Mouse (Mus musculus) limb, embryonic 14.5 days (tissue): Measurements from ENCODE around the gene Tie1. TPM values are rescaled to one million over a fixed set of nuclear protein-coding genes. Genes with fewer than 3 reads are reported as not detected.
A peak's percentile ranks its signal among the peaks of the same experiment; 100 is the strongest.

Source experiments
- ATAC-seq: fragments of 200-750 bp; cut with Nextera tagmentation; 2 replicates; pipeline ENCODE4 v1.8.0; 2017; ENCODE audit warnings: low read depth, moderate number of reproducible peaks, moderate TSS enrichment; ENCODE audit not compliant: low FRiP score
- DNase-seq: peaks from one replicate; pipeline ENCODE4 v3.0.0-alpha.2; 2015; ENCODE audit warnings: low spot score
- H3K27ac ChIP-seq: fragments of 300-500 bp; sonication (generic); replicated peaks from 2 replicates; pipeline ENCODE4 v1.5.1; 2014; ENCODE audit warnings: low read depth, mild to moderate bottlenecking, low read length, moderate library complexity, mixed read lengths
- H3K27me3 ChIP-seq: fragments of 300-500 bp; sonication (generic); 2 replicates; pipeline ENCODE4 v1.6.1; 2014; ENCODE audit warnings: low read length, mixed read lengths; ENCODE audit not compliant: control insufficient read depth, insufficient read depth
- H3K36me3 ChIP-seq: fragments of 300-500 bp; sonication (generic); 2 replicates; pipeline ENCODE4 v1.6.1; 2014; ENCODE audit warnings: mild to moderate bottlenecking, low read length, moderate library complexity, mixed read lengths; ENCODE audit not compliant: control insufficient read depth, insufficient read depth
- H3K4me1 ChIP-seq: fragments of 300-500 bp; sonication (generic); 2 replicates; pipeline ENCODE4 v1.6.1; 2014; ENCODE audit warnings: antibody characterized with exemption, low read length, mixed read lengths; ENCODE audit not compliant: control insufficient read depth, insufficient read depth
- H3K4me2 ChIP-seq: fragments of 300-500 bp; sonication (generic); replicated peaks from 2 replicates; pipeline ENCODE4 v1.6.1; 2014; ENCODE audit warnings: low read depth, mild to moderate bottlenecking, low read length, moderate library complexity; ENCODE audit not compliant: severe bottlenecking
- H3K4me3 ChIP-seq: fragments of 300-500 bp; sonication (generic); replicated peaks from 2 replicates; pipeline ENCODE4 v1.5.1; 2014; ENCODE audit warnings: low read length
- H3K9ac ChIP-seq: fragments of 300-500 bp; sonication (generic); 2 replicates; pipeline ENCODE4 v1.6.1; 2014; ENCODE audit warnings: mild to moderate bottlenecking, low read depth, low read length, moderate library complexity; ENCODE audit not compliant: severe bottlenecking
- H3K9me3 ChIP-seq: fragments of 300-500 bp; sonication (generic); 2 replicates; pipeline ENCODE4 v1.6.1; 2016; ENCODE audit warnings: low read length; ENCODE audit not compliant: control insufficient read depth
- POLR2A ChIP-seq: fragments of 200-500 bp; IDR thresholded peaks from 2 replicates; pipeline ENCODE4 v1.8.0; 2012; ENCODE audit warnings: inconsistent platforms, mild to moderate bottlenecking, moderate library complexity, borderline replicate concordance; ENCODE audit not compliant: insufficient read depth, insufficient read length; ENCODE audit errors: extremely low read depth
- WGBS: fragments of 180-500 bp; shearing (Covaris S2); extraction: QIAGEN DNeasy Blood & Tissue Kit; methylation state at CpG from one replicate; pipeline ENCODE4 v1.1.7; 2014; 5-methylcytosine and 5-hydroxymethylcytosine counted together
- polyA plus RNA-seq, 2 experiments: library from polyadenylated mRNA; depleted of rRNA in 1 of 2; stranded (reverse) in 1 of 2; unstranded in 1 of 2; fragments of >200 nt; fragmentation: Nextera tagmentation in 1 of 2; extraction: Ambion mirVana in 1 of 2; gene quantifications; 2 replicates each; pipeline versions ENCODE4 v1.2.1 to v1.2.3; 2012 to 2014

The Tie1 gene
- polyA plus RNA-seq, 2 experiments: 17.7 to 27.1 TPM

DNA sequence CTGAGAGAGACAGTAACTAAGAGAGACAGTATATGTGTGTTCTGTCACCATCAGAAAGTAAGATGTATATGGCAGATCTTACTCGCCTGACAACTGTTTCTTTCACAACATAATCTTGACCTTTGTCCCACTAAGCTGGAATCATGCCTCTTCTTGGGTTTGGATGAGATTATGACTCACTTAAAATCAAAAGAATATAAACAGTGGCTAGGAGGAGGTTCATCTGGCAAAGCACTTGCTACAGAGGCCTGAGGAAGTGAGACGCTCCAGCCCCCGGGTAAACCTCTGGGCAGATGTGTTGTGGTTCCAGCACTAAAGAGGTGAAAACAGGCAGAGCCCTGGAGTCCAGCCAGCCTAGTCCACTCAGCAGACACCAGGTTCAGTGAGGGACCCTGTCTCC, 15.7 kb upstream of the Tie1 start:
- H3K4me3 ChIP-seq: no peak overlapping the region
- TF ChIP-seq POLR2A: no peak
- H3K4me1 ChIP-seq: no peaks in the 10 kb centered on the region
- H3K4me2 ChIP-seq: no peak overlapping the region
- no peak overlapping the region for H3K27ac ChIP-seq
- H3K27me3 ChIP-seq: no peaks in the 10 kb centered on the region
- no peaks in the 10 kb centered on the region for H3K9me3 ChIP-seq
- no peaks in the 10 kb centered on the region for H3K36me3 ChIP-seq
- DNase-seq (no peak), ATAC-seq (no peak)
- 62% methylated on average over 3 of the region's 3 CpGs for WGBS
- H3K9ac ChIP-seq: no peak overlapping the region

GRCm38 (mm10) chr4:118500792-118501191, 10.9 kb upstream of the Tie1 start:
- Histone ChIP-seq H3K27ac (no peak overlapping the region), H3K9ac (no peak overlapping the region), H3K9me3 (no peaks in the 10 kb centered on the region), H3K36me3 (no peaks in the 10 kb centered on the region), H3K4me1 (no peaks in the 10 kb centered on the region), H3K27me3 (no peaks in the 10 kb centered on the region), H3K4me3 (no peak overlapping the region), H3K4me2 (no peak overlapping the region)
- no peak for ATAC-seq
- no peak for DNase-seq
- TF ChIP-seq POLR2A: no peak
- WGBS: 67% methylated on average over 9 of the region's 9 CpGs

- 32% methylated on average over 6 of the region's 6 CpGs for WGBS
- Histone ChIP-seq H3K4me2 (no peak overlapping the region), H3K36me3 (no peaks in the 10 kb centered on the region), H3K4me1 (no peaks in the 10 kb centered on the region), H3K27me3 (no peaks in the 10 kb centered on the region), H3K27ac (no peak overlapping the region), H3K9me3 (no peaks in the 10 kb centered on the region), H3K4me3 (no peak overlapping the region), H3K9ac (no peak overlapping the region)
- no peak for TF ChIP-seq POLR2A
- ATAC-seq: no peak
- DNase-seq: no peak
These were observed 10.4 kb upstream of the Tie1 start for GRCm38 (mm10) chr4:118500171-118500724.

GRCm38 (mm10) chr4:118490461-118490860, 600 bp upstream of the Tie1 start:
- 90% methylated on average over 10 of the region's 10 CpGs for WGBS

DNA sequence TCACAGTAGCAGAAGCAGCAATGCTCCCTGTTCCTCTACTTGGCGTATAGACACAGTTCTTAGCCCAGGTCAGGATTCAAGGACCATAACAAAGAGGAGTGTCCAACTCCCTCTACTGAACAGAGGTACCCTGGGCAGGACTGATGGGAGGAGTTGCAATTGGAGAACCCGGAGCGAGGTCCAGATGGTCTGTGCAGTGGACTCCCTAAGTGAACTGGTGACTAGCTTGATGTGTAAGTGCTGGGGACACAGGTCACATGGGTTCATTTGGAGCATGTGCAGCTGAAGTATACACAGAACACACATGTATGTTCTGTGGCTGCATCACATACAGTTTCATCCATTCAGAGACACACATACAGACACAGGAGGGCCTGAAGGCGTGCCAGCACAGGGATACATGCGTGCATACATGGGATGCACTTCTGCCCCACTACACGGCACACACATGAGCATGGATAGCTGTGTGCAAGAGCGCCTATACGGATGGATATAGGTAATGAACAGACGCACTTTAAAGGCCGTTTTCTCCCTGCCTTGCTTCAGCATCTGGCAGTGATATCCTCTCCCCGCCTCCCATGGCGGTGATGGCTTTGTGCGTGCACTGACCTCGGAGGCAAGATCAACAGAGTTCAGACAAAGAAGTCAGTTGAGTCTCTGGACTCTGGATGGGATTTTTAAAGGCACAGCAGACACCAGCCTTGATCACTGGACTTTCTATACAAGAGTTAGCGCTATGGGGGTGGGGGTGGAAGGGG, 12.9 kb downstream of the Tie1 start:
- Histone ChIP-seq H3K36me3 (no peaks in the 10 kb centered on the region), H3K27me3 (no peaks in the 10 kb centered on the region), H3K4me3 (no peak overlapping the region), H3K9me3 (no peaks in the 10 kb centered on the region), H3K4me1 (no peaks in the 10 kb centered on the region), H3K27ac (no peak overlapping the region), H3K4me2 (no peak overlapping the region), H3K9ac (0 out of 2 replicates have a peak overlapping the region, but pooled peaks have one; percentile 4)
- no peak for DNase-seq
- 38% methylated on average over 15 of the region's 15 CpGs for WGBS
- ATAC-seq: no peak
- no peak for TF ChIP-seq POLR2A

More at GRCm38 (mm10) chr4:118490461-118490860, 600 bp upstream of the Tie1 start:
- ATAC-seq: no peak
- H3K4me2 ChIP-seq: no peak overlapping the region
- H3K27ac ChIP-seq: no peak overlapping the region
- H3K4me1 ChIP-seq: no peaks in the 10 kb centered on the region
- H3K9me3 ChIP-seq: no peaks in the 10 kb centered on the region
- H3K4me3 ChIP-seq: no peak overlapping the region
- H3K36me3 ChIP-seq: no peaks in the 10 kb centered on the region
- H3K27me3 ChIP-seq: no peaks in the 10 kb centered on the region
- TF ChIP-seq POLR2A: no peak
- H3K9ac ChIP-seq: no peak overlapping the region
- no peak for DNase-seq
